Mouse (Mus musculus) naive thymus-derived CD4-positive, alpha-beta T cell, adult 2 months (primary cell): ENCODE results near the gene Hk2.

ENCODE experiments used
- DNase-seq: peaks from one replicate; pipeline ENCODE4 v3.0.0-alpha.2; 2011; ENCODE audit warnings: low read depth

The Hk2 gene

DNA sequence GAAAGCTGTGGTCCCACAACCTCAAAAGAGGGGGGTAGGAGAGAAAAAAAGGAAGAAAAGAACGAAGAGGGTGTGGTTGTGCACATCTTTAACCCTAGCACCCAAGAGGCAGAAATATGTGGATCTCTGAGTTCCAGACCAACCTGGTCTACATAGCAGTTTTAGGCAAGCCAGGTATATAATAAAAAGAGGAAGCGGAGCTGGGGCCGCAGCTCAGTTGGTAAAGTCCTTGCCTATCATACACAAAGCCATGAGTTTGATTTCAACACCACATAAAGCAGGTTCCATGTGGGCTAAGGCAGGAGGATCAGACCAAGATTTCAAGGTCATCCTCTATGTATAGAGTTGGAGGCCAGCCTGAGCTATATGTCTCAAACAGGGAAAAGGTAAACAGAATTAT, 4.0 kb downstream of the Hk2 start:
- DNase-seq, result no peak

DNA sequence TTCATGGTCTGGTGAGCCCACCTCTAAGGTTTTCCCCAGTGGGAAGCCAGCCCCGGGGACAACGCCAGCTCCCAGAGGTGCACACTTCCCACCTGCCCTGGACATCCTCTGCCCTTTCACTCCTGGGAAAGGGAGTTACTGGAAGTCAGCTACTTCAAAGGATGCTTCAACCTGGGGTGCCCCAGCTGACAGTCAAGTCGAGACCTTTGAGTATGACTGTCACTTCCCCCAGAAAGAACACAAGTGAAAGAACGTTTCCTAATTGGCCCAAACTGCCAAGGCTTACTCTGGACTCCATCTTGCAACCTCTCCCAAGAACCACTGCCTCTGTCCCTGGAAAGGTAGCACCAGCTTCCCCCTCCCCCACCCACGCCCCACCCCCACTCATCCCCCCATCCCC, 4.5 kb downstream of the Hk2 start:
- DNase-seq, result no peak

DNA sequence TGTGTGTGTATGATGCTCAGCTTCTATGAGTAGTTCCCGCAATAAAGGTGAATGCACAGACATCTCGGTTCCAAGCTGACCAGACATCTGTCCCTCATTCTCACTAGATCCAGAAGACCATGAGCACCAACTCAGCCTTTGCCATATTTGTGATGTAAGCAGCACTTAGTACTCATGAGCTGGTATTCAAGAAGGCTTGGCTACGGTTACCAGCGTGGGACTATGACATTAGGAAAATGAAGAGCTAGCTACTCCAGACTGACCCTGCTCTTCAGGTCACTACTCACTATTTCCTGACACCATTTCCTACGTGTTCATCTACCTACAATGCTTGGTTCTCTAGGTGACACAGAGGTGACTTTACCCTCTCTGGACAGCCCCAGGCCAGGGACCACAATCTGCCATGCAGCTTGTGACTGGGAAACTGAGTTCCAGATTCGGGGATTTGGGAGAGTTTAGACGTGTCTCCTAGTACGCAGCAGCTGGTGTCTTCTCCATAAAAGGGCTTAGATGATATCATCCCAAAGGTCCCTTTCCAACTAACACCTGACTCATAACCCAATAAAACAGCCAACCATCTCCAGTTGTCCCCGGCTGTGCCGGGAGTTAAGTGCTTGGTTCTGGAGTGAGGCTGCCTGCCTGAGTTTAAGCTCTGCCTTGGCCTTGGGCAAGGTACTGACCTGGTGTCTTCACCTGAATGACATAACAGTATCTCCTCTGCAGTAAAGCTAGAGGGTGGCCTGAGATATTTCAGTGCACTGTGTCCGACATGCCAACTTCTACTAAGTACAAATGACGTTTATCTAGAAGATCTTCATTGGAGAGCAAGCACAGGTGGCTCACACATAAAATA, 6.3 kb downstream of the Hk2 start:
- no peak for DNase-seq

- DNase-seq, result no peak
These were observed 7.6 kb downstream of the Hk2 start for GRCm38 (mm10) chr6:82766636-82767035.

DNA sequence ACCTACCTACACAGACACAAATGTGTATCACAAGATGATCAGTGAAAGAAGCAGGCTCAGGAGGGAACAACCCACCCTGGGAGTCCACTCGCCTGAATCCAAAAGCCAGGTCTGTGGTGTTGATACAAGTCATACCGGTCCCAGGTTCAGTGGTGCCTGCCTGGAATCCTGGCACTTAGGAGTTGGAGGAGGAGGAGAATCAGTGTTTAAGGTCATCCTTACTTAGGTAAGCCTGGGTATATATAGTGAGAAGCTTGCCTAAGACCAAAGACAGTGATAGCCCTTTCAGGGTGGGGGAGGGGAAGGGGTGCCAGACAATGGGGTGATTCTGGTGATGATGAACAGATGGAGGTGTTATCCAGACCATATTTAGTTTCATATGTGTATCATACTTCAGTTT, 9.0 kb downstream of the Hk2 start:
- DNase-seq, result no peak

DNA sequence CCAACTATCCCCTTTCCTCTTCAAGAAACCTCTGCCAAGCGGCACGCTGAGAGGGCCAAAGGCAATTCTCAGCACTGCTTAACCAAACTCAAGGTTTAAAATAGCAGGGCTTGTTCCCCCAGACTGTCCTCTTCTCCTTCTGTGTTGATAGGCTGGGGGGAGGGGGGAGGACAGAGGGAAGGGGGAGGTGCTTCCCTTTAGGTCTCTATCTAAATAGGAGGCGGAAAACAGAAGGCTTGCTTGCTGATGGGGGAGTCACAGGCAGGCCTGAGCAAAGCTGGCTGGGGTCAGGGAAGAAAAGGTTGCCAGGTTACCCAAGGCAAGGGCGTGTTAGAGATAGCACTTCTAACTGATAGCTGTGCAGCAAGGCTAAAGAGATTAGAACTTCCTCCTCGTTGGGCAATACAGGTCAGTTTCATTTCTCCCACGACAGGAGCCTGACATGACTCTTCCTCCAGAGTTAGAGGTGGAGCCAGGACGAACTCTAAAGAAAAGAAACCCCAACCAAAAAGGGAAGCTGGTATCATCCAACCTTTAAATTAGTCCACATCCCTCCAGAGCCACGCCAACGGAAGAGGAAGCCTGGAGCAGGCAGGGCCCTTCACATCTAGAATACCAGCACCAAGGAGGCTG, 10.3 kb downstream of the Hk2 start:
- no peak for DNase-seq

DNA sequence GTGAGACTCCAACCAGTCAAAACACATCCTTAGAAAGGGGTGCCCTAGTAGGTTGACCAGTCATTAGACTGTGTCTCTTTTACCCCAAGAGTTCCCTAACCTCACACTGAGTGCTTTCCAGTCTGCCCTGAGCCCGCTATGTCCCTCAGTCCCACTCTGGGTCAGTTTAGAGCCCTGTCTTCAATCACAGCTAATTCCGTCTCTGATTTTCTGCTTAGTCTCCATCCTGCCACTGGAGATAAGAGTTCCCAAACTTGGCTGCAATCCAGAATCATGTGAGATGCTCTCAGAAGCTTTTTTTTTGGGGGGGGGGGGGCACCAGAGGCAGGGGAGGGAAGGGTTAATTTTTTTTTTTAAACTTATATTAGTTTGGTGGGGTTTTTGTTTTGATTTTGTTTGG, 11.5 kb downstream of the Hk2 start:
- no peak for DNase-seq

DNA sequence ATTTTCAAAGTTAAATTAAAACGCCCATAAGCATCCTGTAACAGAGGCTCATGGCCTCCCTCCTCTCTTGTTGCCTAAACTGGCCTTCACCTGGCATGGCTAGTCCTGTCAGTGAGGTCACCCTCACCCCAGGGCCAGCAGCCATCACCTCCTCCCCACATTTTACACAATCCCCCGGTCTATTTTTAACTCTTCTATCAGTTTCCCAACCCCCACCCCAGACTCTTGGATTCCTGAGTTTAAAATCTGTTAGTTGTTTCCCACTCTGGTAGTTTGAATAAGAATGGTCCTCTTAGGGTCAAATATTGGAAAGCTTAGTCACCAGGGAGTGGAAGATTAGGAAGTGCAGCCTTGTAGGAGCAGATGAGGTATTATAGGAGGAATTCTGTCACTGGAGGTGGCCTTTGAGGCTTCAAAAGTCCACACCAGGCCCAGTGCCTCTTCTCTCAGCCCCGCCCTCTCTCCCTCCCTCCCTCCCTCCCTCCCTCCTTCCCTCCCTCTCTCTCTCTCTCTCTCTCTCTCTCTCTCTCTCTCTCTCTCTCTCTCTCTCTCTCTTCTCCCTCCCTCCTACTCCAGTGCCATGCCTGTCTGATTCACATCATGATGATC, 13.4 kb downstream of the Hk2 start:
- no peak for DNase-seq

DNA sequence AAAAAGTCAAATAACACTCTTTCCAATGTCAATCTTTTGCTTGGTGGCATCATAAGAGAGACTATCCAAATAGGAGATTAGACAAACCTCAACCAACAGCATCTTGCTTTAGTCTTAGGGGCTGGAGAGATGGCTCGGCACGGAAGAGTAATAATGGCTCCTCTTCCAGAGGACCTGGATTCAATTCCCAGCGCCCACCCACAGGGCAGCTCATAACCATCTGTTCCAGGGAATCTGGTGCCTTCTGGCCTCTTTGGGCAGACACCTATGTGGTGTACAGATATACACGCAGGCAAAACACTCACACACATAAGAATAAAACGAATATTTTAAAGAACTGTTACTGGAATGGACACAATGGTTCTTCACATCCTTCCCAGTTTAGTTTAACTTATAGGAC, 15.0 kb downstream of the Hk2 start:
- DNase-seq, result no peak

DNA sequence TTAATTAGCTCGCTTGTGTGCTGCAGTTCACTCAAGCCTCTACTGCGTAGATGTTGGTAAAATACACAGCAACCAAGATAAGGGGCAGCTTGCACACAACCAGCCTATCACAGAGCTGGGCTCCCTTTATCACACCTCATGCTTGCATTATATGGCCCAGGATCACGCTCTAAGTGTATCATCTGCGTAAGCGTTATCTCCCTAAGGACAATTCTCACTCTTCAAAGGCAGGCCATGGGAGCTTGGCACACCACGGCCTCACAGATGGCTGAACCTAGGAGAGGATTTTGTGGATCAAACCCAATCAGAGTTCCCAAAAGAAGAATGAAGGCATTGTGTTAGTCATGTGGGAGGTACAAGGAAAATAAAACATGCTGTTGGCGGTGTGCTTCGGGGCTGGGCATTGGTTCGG, 17.4 kb downstream of the Hk2 start:
- no peak for DNase-seq

DNA sequence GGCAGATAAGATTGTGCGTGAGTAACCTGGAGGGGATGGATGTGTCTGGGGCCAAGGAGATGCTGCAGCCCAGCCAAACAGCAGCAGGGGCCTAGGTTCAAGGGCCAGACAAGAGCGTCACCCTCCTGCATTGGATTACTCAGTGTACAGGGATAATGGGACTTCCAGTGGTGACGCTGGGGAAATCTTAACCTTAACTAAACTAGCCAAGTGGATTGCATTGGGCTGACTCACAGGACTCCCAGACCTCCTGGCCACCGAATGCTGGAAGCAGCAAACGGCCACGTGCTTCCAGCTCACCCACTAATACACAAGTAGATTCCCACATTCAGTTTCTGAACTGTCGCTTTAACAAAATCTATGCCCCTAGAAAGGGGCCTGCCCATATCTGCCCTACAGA, 18.0 kb downstream of the Hk2 start:
- DNase-seq, result no peak

- DNase-seq, result no peak
These were observed 18.9 kb downstream of the Hk2 start for GRCm38 (mm10) chr6:82755338-82755737.

- DNase-seq, result no peak
These were observed 19.5 kb downstream of the Hk2 start for GRCm38 (mm10) chr6:82754769-82755168.

GRCm38 (mm10) chr6:82753638-82754361, 20.5 kb downstream of the Hk2 start:
- no peak for DNase-seq

- no peak for DNase-seq
These were observed 21.2 kb downstream of the Hk2 start for GRCm38 (mm10) chr6:82753061-82753460.

- DNase-seq, result no peak
These were observed 22.5 kb downstream of the Hk2 start for GRCm38 (mm10) chr6:82751791-82752190.

GRCm38 (mm10) chr6:82751031-82751430, 23.2 kb downstream of the Hk2 start:
- no peak for DNase-seq

DNA sequence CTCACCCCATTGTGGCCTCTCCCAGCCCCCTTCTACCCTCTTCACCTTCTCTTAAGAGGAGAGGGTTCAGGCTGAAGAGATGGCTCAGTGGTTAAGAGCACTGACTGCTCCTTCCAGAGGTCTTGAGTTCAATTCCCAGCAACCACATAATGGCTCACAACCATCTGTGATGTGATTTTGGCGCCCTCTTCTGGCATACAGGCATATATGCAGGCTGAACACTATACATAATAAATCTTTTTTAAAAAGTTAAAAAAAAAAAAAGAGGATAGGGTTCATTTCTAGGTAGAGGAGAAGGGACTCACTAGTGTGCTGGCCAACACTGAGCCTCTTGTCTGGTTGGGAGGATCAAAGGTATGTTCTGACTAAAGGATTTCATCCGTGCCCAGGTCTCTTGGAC, 24.2 kb downstream of the Hk2 start:
- DNase-seq, result no peak

DNA sequence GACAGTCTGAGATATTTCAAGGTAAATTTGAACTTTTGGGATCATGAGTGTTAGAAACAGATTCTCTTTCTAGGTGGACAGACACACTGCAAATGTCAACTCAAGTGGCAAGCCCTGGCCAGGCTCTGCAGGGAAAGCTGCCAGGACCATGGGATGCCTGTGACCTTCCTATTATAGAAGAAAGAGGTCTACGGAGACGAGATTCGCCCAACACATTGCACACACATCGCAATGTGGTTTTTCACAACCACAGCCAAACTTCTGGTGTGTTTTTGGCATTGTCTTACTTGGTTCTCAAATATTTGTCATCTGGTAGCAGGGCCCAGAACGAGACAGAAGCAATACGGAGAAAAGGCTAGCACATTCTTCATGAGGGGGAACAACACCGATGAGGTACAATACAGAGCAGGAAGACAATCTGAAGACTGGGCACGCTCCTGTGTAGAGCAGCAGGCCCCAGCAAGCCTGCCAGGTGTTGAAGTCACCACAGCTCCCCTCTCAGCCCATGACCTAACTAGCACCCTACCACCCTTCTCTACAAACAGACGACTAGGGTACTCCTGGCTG, 26.1 kb downstream of the Hk2 start:
- no peak for DNase-seq

DNA sequence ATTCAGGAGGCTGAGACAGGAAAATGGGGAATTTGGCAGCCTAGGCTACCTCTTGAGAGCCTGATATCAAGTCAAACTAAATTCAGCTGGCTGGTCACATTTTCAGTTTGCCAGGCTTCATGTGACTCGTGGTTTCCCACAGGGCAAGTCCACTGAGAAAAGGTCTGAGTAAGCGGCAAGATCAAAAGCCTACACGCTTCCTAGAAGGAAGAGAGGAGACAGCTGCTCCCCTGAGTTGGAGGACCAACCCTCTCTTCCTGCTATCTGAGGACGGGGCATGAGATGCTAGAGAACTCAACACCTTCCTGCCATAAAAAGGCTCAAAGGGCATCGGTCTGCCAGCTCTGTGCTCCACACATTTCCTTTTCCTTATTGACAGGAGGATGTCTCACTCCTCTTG, 27.2 kb downstream of the Hk2 start:
- DNase-seq, result no peak

GRCm38 (mm10) chr6:82744553-82744952, 29.7 kb downstream of the Hk2 start:
- DNase-seq, result no peak

- no peak for DNase-seq
These were observed 32.8 kb downstream of the Hk2 start for GRCm38 (mm10) chr6:82741518-82741880.
